Mouse (Mus musculus) heart, embryonic 16.5 days (tissue): ENCODE data around the gene Lce1c. TPM values are rescaled to one million over a fixed set of nuclear protein-coding genes. Genes with fewer than 3 reads are reported as not detected.
"Not testable (repeated sequence)": the region's sequence is repeated elsewhere in the genome, so short reads cannot be mapped to it uniquely, and the experiment has no call there.

Experiments
- ATAC-seq: fragments of 200-750 bp; cut with Nextera tagmentation; replicated peaks from 2 replicates; pipeline ENCODE4 v1.8.0; 2017; ENCODE audit warnings: moderate number of reproducible peaks; ENCODE audit not compliant: insufficient read depth, low FRiP score; ENCODE audit errors: extremely low read depth
- H3K27ac ChIP-seq: fragments of 300-500 bp; sonication (generic); 2 replicates; pipeline ENCODE4 v1.5.1; 2014; ENCODE audit warnings: mild to moderate bottlenecking, low read length, control low read depth, moderate library complexity
- H3K27me3 ChIP-seq: fragments of 300-500 bp; sonication (generic); 2 replicates; pipeline ENCODE4 v1.6.1; 2014; ENCODE audit warnings: low read length, mixed read lengths; ENCODE audit not compliant: control insufficient read depth, insufficient read depth
- H3K36me3 ChIP-seq: fragments of 300-500 bp; sonication (generic); 2 replicates; pipeline ENCODE4 v1.6.1; 2014; ENCODE audit not compliant: control insufficient read depth, insufficient read depth
- H3K4me1 ChIP-seq: fragments of 300-500 bp; sonication (generic); 2 replicates; pipeline ENCODE4 v1.6.1; 2014; ENCODE audit warnings: low read length, mixed read lengths; ENCODE audit not compliant: control insufficient read depth, insufficient read depth
- H3K4me2 ChIP-seq: fragments of 300-500 bp; sonication (generic); 2 replicates; pipeline ENCODE4 v1.6.1; 2014; ENCODE audit warnings: low read depth, mild to moderate bottlenecking, control low read depth, low read length
- H3K4me3 ChIP-seq: fragments of 300-500 bp; sonication (generic); 2 replicates; pipeline ENCODE4 v1.5.1; 2014; ENCODE audit warnings: mild to moderate bottlenecking, control low read depth, low read length
- H3K9ac ChIP-seq: fragments of 300-500 bp; sonication (generic); 2 replicates; pipeline ENCODE4 v1.6.1; 2014; ENCODE audit warnings: low read length, control low read depth
- H3K9me3 ChIP-seq: fragments of 300-500 bp; sonication (generic); replicated peaks from 2 replicates; pipeline ENCODE4 v1.6.1; 2016; ENCODE audit warnings: low read length; ENCODE audit not compliant: control insufficient read depth
- WGBS: fragments of 180-500 bp; shearing (Covaris S2); extraction: QIAGEN DNeasy Blood & Tissue Kit; methylation state at CpG from one replicate; pipeline ENCODE4 v1.1.7; 2014; 5-methylcytosine and 5-hydroxymethylcytosine counted together
- polyA plus RNA-seq: library from polyadenylated mRNA; unstranded; fragments of >200 nt; fragmentation: Nextera tagmentation; extraction: Ambion mirVana; gene quantifications from 2 replicates; pipeline ENCODE4 v1.2.1, GENCODE M21; 2015

The Lce1c gene
- polyA plus RNA-seq, result not detected in 2 replicates

- WGBS, result 73% methylated on average over 4 of the region's 4 CpGs
- no peaks in the 10 kb centered on the region for H3K36me3 ChIP-seq
- H3K27ac ChIP-seq, result no peak within 1 kb of the TSS
- H3K4me1 ChIP-seq, result no peaks in the 10 kb centered on the region
- no peak within 1 kb of the TSS for H3K4me3 ChIP-seq
- no peaks in the 10 kb centered on the region for H3K9me3 ChIP-seq
- H3K9ac ChIP-seq, result no peak within 1 kb of the TSS
- H3K4me2 ChIP-seq, result no peak within 1 kb of the TSS
- no peaks in the 10 kb centered on the region for H3K27me3 ChIP-seq
- ATAC-seq, result no peak
Observed at GRCm38 (mm10) chr3:92678947-92679346, at the start of gene Lce1c. Lce1c (plus strand) TSS chr3:92679247.

- Histone ChIP-seq H3K36me3 (no peaks in the 10 kb centered on the region), H3K4me1 (no peaks in the 10 kb centered on the region), H3K9ac (no peak overlapping the region), H3K9me3 (no peaks in the 10 kb centered on the region), H3K27ac (no peak overlapping the region), H3K4me2 (no peak overlapping the region), H3K27me3 (no peaks in the 10 kb centered on the region), H3K4me3 (no peak overlapping the region)
- ATAC-seq, result no peak
- 57% methylated on average over 1 of the region's 1 CpGs for WGBS
Observed at GRCm38 (mm10) chr3:92637745-92638652, 41.0 kb upstream of the Lce1c start.

GRCm38 (mm10) chr3:92638653-92638991 lies 40.4 kb upstream of the Lce1c start:
- Histone ChIP-seq H3K9me3 (no peaks in the 10 kb centered on the region), H3K9ac (no peak overlapping the region), H3K27me3 (no peaks in the 10 kb centered on the region), H3K4me2 (no peak overlapping the region), H3K36me3 (no peaks in the 10 kb centered on the region), H3K4me3 (no peak overlapping the region), H3K27ac (no peak overlapping the region), H3K4me1 (no peaks in the 10 kb centered on the region)
- 74% methylated on average over 3 of the region's 3 CpGs for WGBS
- no peak for ATAC-seq

- no peaks in the 10 kb centered on the region for H3K4me1 ChIP-seq
- WGBS, result 89% methylated on average over 15 of the region's 15 CpGs
Observed at GRCm38 (mm10) chr3:92639854-92640253, 39.2 kb upstream of the Lce1c start.

GRCm38 (mm10) chr3:92648207-92648606 lies 30.8 kb upstream of the Lce1c start, which contains the start of gene Lce1a1:
Lce1a1 (minus strand) TSS chr3:92648307.
- no peaks in the 10 kb centered on the region for H3K27me3 ChIP-seq
- ATAC-seq, result no peak
- no peak within 1 kb of the TSS for H3K4me2 ChIP-seq
- no peaks in the 10 kb centered on the region for H3K9me3 ChIP-seq
- H3K27ac ChIP-seq, result no peak within 1 kb of the TSS
- no peaks in the 10 kb centered on the region for H3K36me3 ChIP-seq
- no peak within 1 kb of the TSS for H3K4me3 ChIP-seq
- no peaks in the 10 kb centered on the region for H3K4me1 ChIP-seq
- 73% methylated on average over 1 of the region's 1 CpGs for WGBS
- no peak within 1 kb of the TSS for H3K9ac ChIP-seq

More at GRCm38 (mm10) chr3:92639854-92640253, 39.2 kb upstream of the Lce1c start:
- no peak overlapping the region for H3K27ac ChIP-seq
- no peak overlapping the region for H3K4me2 ChIP-seq
- no peak for ATAC-seq
- H3K9me3 ChIP-seq, result no peaks in the 10 kb centered on the region
- H3K9ac ChIP-seq, result no peak overlapping the region
- H3K36me3 ChIP-seq, result no peaks in the 10 kb centered on the region
- H3K4me3 ChIP-seq, result no peak overlapping the region
- no peaks in the 10 kb centered on the region for H3K27me3 ChIP-seq

- Histone ChIP-seq H3K4me3 (no peak within 1 kb of the TSS), H3K9ac (no peak within 1 kb of the TSS), H3K4me2 (no peak within 1 kb of the TSS), H3K27me3 (no peaks in the 10 kb centered on the region), H3K4me1 (no peaks in the 10 kb centered on the region), H3K27ac (no peak within 1 kb of the TSS), H3K9me3 (no peaks in the 10 kb centered on the region), H3K36me3 (no peaks in the 10 kb centered on the region)
- ATAC-seq, result no peak
Observed at GRCm38 (mm10) chr3:92656826-92657225, 22.2 kb upstream of the Lce1c start, which contains the start of gene Lce1b. Lce1b (minus strand) TSS chr3:92656926.

GRCm38 (mm10) chr3:92670215-92670614 lies 8.8 kb upstream of the Lce1c start, which contains the start of gene Lce1a2:
Lce1a2 (minus strand) TSS chr3:92670315.
- H3K27me3 ChIP-seq, result no peaks in the 10 kb centered on the region
- no peak within 1 kb of the TSS for H3K4me3 ChIP-seq
- H3K9me3 ChIP-seq, result no peaks in the 10 kb centered on the region
- no peaks in the 10 kb centered on the region for H3K4me1 ChIP-seq
- H3K36me3 ChIP-seq, result no peaks in the 10 kb centered on the region
- H3K9ac ChIP-seq, result no peak within 1 kb of the TSS
- ATAC-seq, result no peak
- H3K27ac ChIP-seq, result no peak within 1 kb of the TSS
- H3K4me2 ChIP-seq, result no peak within 1 kb of the TSS

- no peak within 1 kb of the TSS for H3K4me3 ChIP-seq
- 62% methylated on average over 2 of the region's 2 CpGs for WGBS
- no peak within 1 kb of the TSS for H3K4me2 ChIP-seq
- ATAC-seq, result no peak
- H3K27me3 ChIP-seq, result no peaks in the 10 kb centered on the region
- H3K36me3 ChIP-seq, result no peaks in the 10 kb centered on the region
- H3K9me3 ChIP-seq, result no peaks in the 10 kb centered on the region
- H3K9ac ChIP-seq, result no peak within 1 kb of the TSS
- no peak within 1 kb of the TSS for H3K27ac ChIP-seq
- H3K4me1 ChIP-seq, result no peaks in the 10 kb centered on the region
Observed at GRCm38 (mm10) chr3:92687110-92687509, 8.1 kb downstream of the Lce1c start, which contains the start of gene Lce1d. Lce1d (minus strand) TSS chr3:92687210.

GRCm38 (mm10) chr3:92689154-92689553 lies 10.1 kb downstream of the Lce1c start:
- not testable (repeated sequence) for H3K27me3 ChIP-seq, H3K27ac ChIP-seq, H3K4me1 ChIP-seq, H3K9ac ChIP-seq, H3K9me3 ChIP-seq, H3K36me3 ChIP-seq, ATAC-seq, H3K4me3 ChIP-seq, H3K4me2 ChIP-seq
- WGBS, result 62% methylated on average over 16 of the region's 16 CpGs
